10 mouse cellular contexts compared by ENCODE assay signal in the genomic region with DNA sequence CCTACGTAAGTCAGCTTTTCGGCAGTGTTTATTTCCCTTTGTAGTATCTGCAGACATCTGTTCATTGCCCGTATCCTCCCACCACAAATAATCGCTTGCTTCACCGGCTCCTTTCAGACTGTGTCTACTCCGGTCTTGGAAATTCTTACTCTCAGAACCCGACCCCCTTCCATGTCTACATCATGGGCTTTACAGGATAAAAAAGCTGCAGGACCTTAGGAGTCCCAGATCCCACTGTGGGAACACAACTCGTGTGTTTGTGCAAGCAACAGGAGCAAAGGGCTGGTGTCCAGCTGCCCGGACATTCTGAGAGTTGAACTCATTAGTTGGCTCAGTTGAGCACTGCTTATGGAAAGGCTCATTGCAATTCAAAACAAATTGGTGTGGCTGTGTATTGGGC. TPM values are rescaled to one million over a fixed set of nuclear protein-coding genes. Genes with fewer than 3 reads are reported as not detected.
DNase-seq lines count a peak whose midpoint lies in the region; ATAC-seq lines count a peak whose summit lies in the region.
"Had no signal": no experiment of that assay in that cellular context is flagged by ENCODE, and none has a peak within 500 bp of the region (broad histone marks: within the 10 kb centered on the region; RNA-seq: fewer than 3 reads in every experiment).

No protein-coding gene starts in this region.

- H3K9ac ChIP-seq in kidney, embryonic 14.5 days (ENCODE audit: low read depth, low read length): no peak overlapping the region
- no peak overlapping the region for H3K9ac ChIP-seq in neural tube, embryonic 11.5 days (ENCODE audit: low read length)
- H3K9ac ChIP-seq: limb, embryonic 13.5 days had no signal

- no peaks in the 10 kb centered on the region for H3K9me3 ChIP-seq in kidney, embryonic 14.5 days (ENCODE audit: control insufficient read depth, low read length)
- H3K9me3 ChIP-seq in neural tube, embryonic 11.5 days (ENCODE audit: control insufficient read depth, low read length): no peaks in the 10 kb centered on the region
- H3K9me3 ChIP-seq: limb, embryonic 13.5 days had no signal

- no peaks in the 10 kb centered on the region for H3K27me3 ChIP-seq in kidney, embryonic 14.5 days (ENCODE audit: control insufficient read depth, insufficient read depth, low read length)
- no peaks in the 10 kb centered on the region for H3K27me3 ChIP-seq in neural tube, embryonic 11.5 days (ENCODE audit: control insufficient read depth, insufficient read depth, low read length)
- H3K27me3 ChIP-seq: limb, embryonic 13.5 days had no signal

- peak; percentile 76 for ATAC-seq in kidney, embryonic 14.5 days (ENCODE audit: low FRiP score, low TSS enrichment)
- no peak; the same call in 1 of the 2 replicates for ATAC-seq in neural tube, embryonic 11.5 days (ENCODE audit: insufficient read depth, low FRiP score, low TSS enrichment)

- 3% methylated on average over 9 of the region's 9 CpGs for WGBS in kidney, embryonic 14.5 days
- 23% methylated on average over 9 of the region's 9 CpGs for WGBS in neural tube, embryonic 11.5 days

- intact Hi-C loops in heart, postnatal 10 days (cut with DNase I): no loop called here

- H3K27ac ChIP-seq in kidney, embryonic 14.5 days (ENCODE audit: low read depth, low read length): no peak overlapping the region
- H3K27ac ChIP-seq in neural tube, embryonic 11.5 days (ENCODE audit: low read depth, low read length): no peak overlapping the region
- H3K27ac ChIP-seq: limb, embryonic 13.5 days had no signal

- no peaks in the 10 kb centered on the region for H3K36me3 ChIP-seq in kidney, embryonic 14.5 days (ENCODE audit: control insufficient read depth, insufficient read depth, low read length)
- H3K36me3 ChIP-seq in neural tube, embryonic 11.5 days (ENCODE audit: control insufficient read depth, insufficient read depth, low read length): no peaks in the 10 kb centered on the region
- H3K36me3 ChIP-seq: limb, embryonic 13.5 days had no signal

- H3K4me1 ChIP-seq in kidney, embryonic 14.5 days (ENCODE audit: control insufficient read depth, insufficient read depth, low read length): peaks cover 7% of the 10 kb centered on the region; the same call in 1 of the 2 replicates
- H3K4me1 ChIP-seq in neural tube, embryonic 11.5 days (ENCODE audit: control insufficient read depth, insufficient read depth, low read length): no peaks in the 10 kb centered on the region

- no peak for DNase-seq in kidney, adult 18-20 months
- DNase-seq in embryo, embryonic 11.5 days (ENCODE audit: low read depth, low spot score): peak; percentile 9
- peak; percentile 31 to 41 for DNase-seq in heart, postnatal 10 days
- peak; percentile 47 for DNase-seq in neural tube, embryonic 11.5 days (ENCODE audit: low spot score)
- DNase-seq in cerebellum, adult 8-10 months: no peak
- no peak for DNase-seq in urinary bladder, postnatal 4 days (ENCODE audit: low spot score in 2 of 2)
- no peak for DNase-seq in cerebellum, adult 9-11 months

- H3K4me3 ChIP-seq in kidney, embryonic 14.5 days (ENCODE audit: low read length): no peak overlapping the region
- no peak overlapping the region for H3K4me3 ChIP-seq in neural tube, embryonic 11.5 days (ENCODE audit: low read depth, low read length)
- H3K4me3 ChIP-seq: limb, embryonic 13.5 days had no signal

- peak overlapping the region; percentile 25 for H3K4me2 ChIP-seq in kidney, embryonic 14.5 days (replicated peaks; ENCODE audit: low read depth, low read length)
- H3K4me2 ChIP-seq in neural tube, embryonic 11.5 days (ENCODE audit: low read depth): no peak overlapping the region
- H3K4me2 ChIP-seq: limb, embryonic 13.5 days had no signal

RNA-seq across cellular contexts. Expression of a gene that starts 35.2 kb away (rescaled TPM):
- polyA plus RNA-seq in kidney, embryonic 14.5 days (2014; fragmentation: Nextera tagmentation; extraction: Ambion mirVana): 7.0 and 8.8 TPM in 2 replicates
- total RNA-seq in heart, postnatal 10 days (2021): 10 to 100 TPM; 26.7 to 28.3 TPM
- polyA plus RNA-seq in neural tube, embryonic 11.5 days (2014; fragmentation: Nextera tagmentation; extraction: Ambion mirVana): 6.6 and 8.4 TPM in 2 replicates

RNA-seq across cellular contexts. Expression of a gene that starts 46.9 kb away (rescaled TPM):
- 5.7 and 9.3 TPM in 2 replicates for polyA plus RNA-seq in kidney, embryonic 14.5 days (2014; fragmentation: Nextera tagmentation; extraction: Ambion mirVana)
- 10 to 100 TPM; 17.2 to 21.0 TPM for total RNA-seq in heart, postnatal 10 days (2021)
- polyA plus RNA-seq in neural tube, embryonic 11.5 days (2014; fragmentation: Nextera tagmentation; extraction: Ambion mirVana): 2.6 and 3.7 TPM in 2 replicates
- polyA plus RNA-seq: testis, adult 2 months had no signal

RNA-seq across cellular contexts. Expression of a gene that starts 47.0 kb away (rescaled TPM):
- 10.0 and 21.0 TPM in 2 replicates for polyA plus RNA-seq in kidney, embryonic 14.5 days (2014; fragmentation: Nextera tagmentation; extraction: Ambion mirVana)
- total RNA-seq in heart, postnatal 10 days (2021): 10 to 100 TPM; 73.9 to 83.5 TPM
- 7.8 TPM in 2 replicates for polyA plus RNA-seq in neural tube, embryonic 11.5 days (2014; fragmentation: Nextera tagmentation; extraction: Ambion mirVana)

Comparison
In these comparisons a context has a peak if more than half of its experiments do, and no peak if none do; other contexts are left out.
1. DNase-seq: peak in embryo, embryonic 11.5 days (single experiment), heart, postnatal 10 days (2 of 2) and neural tube, embryonic 11.5 days (single experiment); none in kidney, adult 18-20 months (single experiment), cerebellum, adult 8-10 months (single experiment), urinary bladder, postnatal 4 days (0 of 2) and cerebellum, adult 9-11 months (single experiment).